In genomic region chr11:57977681-57978080, GRCm38 (mm10) we compare ENCODE assay signal across 26 mouse cellular contexts. TPM values are rescaled to one million over a fixed set of nuclear protein-coding genes. Genes with fewer than 3 reads are reported as not detected.
DNase-seq lines count a peak whose midpoint lies in the region; ATAC-seq lines count a peak whose summit lies in the region.
"Had no signal": no experiment of that assay in that cellular context is flagged by ENCODE, and none has a peak within 500 bp of the region (broad histone marks: within the 10 kb centered on the region; RNA-seq: fewer than 3 reads in every experiment).

No protein-coding gene starts in this region.

- no peak overlapping the region for H3K4me3 ChIP-seq in midbrain, embryonic 11.5 days (ENCODE audit: low read depth, low read length)
- no peak overlapping the region for H3K4me3 ChIP-seq in midbrain, embryonic 16.5 days (ENCODE audit: low read depth, low read length)
- H3K4me3 ChIP-seq: embryonic facial prominence, embryonic 10.5 days; embryonic facial prominence, embryonic 13.5 days; erythroblast, embryonic 14.5 days; forebrain, embryonic 12.5 days; forebrain, embryonic 15.5 days; heart, adult 2 months; heart, embryonic 10.5 days; heart, embryonic 13.5 days; hindbrain, embryonic 12.5 days; hindbrain, embryonic 15.5 days had no signal

- no peaks in the 10 kb centered on the region for H3K36me3 ChIP-seq in midbrain, embryonic 11.5 days (ENCODE audit: control insufficient read depth, insufficient read depth, low read length)
- H3K36me3 ChIP-seq in midbrain, embryonic 16.5 days (ENCODE audit: control insufficient read depth, insufficient read depth, low read length): no peaks in the 10 kb centered on the region
- H3K36me3 ChIP-seq: embryonic facial prominence, embryonic 10.5 days; embryonic facial prominence, embryonic 13.5 days; forebrain, embryonic 12.5 days; forebrain, embryonic 15.5 days; heart, embryonic 10.5 days; heart, embryonic 13.5 days; hindbrain, embryonic 12.5 days; hindbrain, embryonic 15.5 days had no signal

- H3K4me1 ChIP-seq in midbrain, embryonic 11.5 days (ENCODE audit: control insufficient read depth, insufficient read depth, low read length): no peaks in the 10 kb centered on the region
- H3K4me1 ChIP-seq in midbrain, embryonic 16.5 days (ENCODE audit: control insufficient read depth, insufficient read depth, low read length): no peaks in the 10 kb centered on the region
- H3K4me1 ChIP-seq: embryonic facial prominence, embryonic 13.5 days; forebrain, embryonic 12.5 days; forebrain, embryonic 15.5 days; hindbrain, embryonic 12.5 days; hindbrain, embryonic 15.5 days had no signal

- no peaks in the 10 kb centered on the region for H3K9me3 ChIP-seq in midbrain, embryonic 11.5 days (ENCODE audit: control insufficient read depth, low read length)
- H3K9me3 ChIP-seq in midbrain, embryonic 16.5 days (replicated peaks; ENCODE audit: control insufficient read depth, low read length, poor library complexity, severe bottlenecking): no peaks in the 10 kb centered on the region
- H3K9me3 ChIP-seq: embryonic facial prominence, embryonic 10.5 days; embryonic facial prominence, embryonic 13.5 days; forebrain, embryonic 12.5 days; forebrain, embryonic 15.5 days; heart, embryonic 10.5 days; heart, embryonic 13.5 days; hindbrain, embryonic 12.5 days; hindbrain, embryonic 15.5 days had no signal

- DNase-seq in midbrain, embryonic 11.5 days (ENCODE audit: low spot score, missing footprints): peak; percentile 75
- DNase-seq in gastrocnemius, postnatal 10 days: peak; percentile 44
- DNase-seq in skeletal muscle tissue, adult 2 months (ENCODE audit: low read depth, low spot score): peak; percentile 56
- no peak for DNase-seq in layer of hippocampus, adult 18-20 months (ENCODE audit: low spot score in 2 of 2)
- no peak for DNase-seq in Muller cell, postnatal 12 days (ENCODE audit: inconsistent ontology term)
- DNase-seq: adrenal gland, adult 8-10 months; adrenal gland, postnatal 25 days; cerebellum, adult 11-12 months; cerebellum, adult 8-10 months; cerebellum, postnatal 10 days; cerebellum, postnatal 36 days; embryo, embryonic 11 days; heart, adult 2 months; heart, postnatal 14 days had no signal

- 100% methylated on average over 1 of the region's 1 CpGs for WGBS in midbrain, embryonic 11.5 days
- WGBS in midbrain, embryonic 16.5 days: 100% methylated on average over 1 of the region's 1 CpGs

- no peaks in the 10 kb centered on the region for H3K27me3 ChIP-seq in midbrain, embryonic 11.5 days (ENCODE audit: control insufficient read depth, insufficient read depth, low read length)
- no peaks in the 10 kb centered on the region for H3K27me3 ChIP-seq in midbrain, embryonic 16.5 days (ENCODE audit: control insufficient read depth, insufficient read depth, low read depth, low read length)
- H3K27me3 ChIP-seq: embryonic facial prominence, embryonic 13.5 days; forebrain, embryonic 12.5 days; forebrain, embryonic 15.5 days; hindbrain, embryonic 12.5 days; hindbrain, embryonic 15.5 days had no signal

- H3K4me2 ChIP-seq in midbrain, embryonic 11.5 days: no peak overlapping the region
- no peak overlapping the region for H3K4me2 ChIP-seq in midbrain, embryonic 16.5 days (ENCODE audit: low read length)
- H3K4me2 ChIP-seq: embryonic facial prominence, embryonic 13.5 days; forebrain, embryonic 12.5 days; forebrain, embryonic 15.5 days; heart, embryonic 13.5 days; hindbrain, embryonic 12.5 days; hindbrain, embryonic 15.5 days had no signal

- no peak for ATAC-seq in midbrain, embryonic 11.5 days (ENCODE audit: low FRiP score)
- ATAC-seq in midbrain, embryonic 16.5 days: no peak
- ATAC-seq: activated CD4-positive, CD25-positive, alpha-beta regulatory T cell, adult 4 months; CD4-positive, CD25-positive, alpha-beta regulatory T cell, adult 4 months; forebrain, embryonic 15.5 days had no signal

- H3K27ac ChIP-seq in midbrain, embryonic 11.5 days (ENCODE audit: low read depth, low read length): no peak overlapping the region
- no peak overlapping the region for H3K27ac ChIP-seq in midbrain, embryonic 16.5 days (ENCODE audit: low read length)
- H3K27ac ChIP-seq: embryonic facial prominence, embryonic 10.5 days; embryonic facial prominence, embryonic 13.5 days; forebrain, embryonic 12.5 days; forebrain, embryonic 15.5 days; heart, adult 2 months; heart, embryonic 10.5 days; heart, embryonic 13.5 days; hindbrain, embryonic 12.5 days; hindbrain, embryonic 15.5 days had no signal

- H3K9ac ChIP-seq in midbrain, embryonic 11.5 days (ENCODE audit: low read length): no peak overlapping the region
- H3K9ac ChIP-seq in midbrain, embryonic 16.5 days (ENCODE audit: low read depth, low read length): no peak overlapping the region
- H3K9ac ChIP-seq: embryonic facial prominence, embryonic 13.5 days; forebrain, embryonic 12.5 days; forebrain, embryonic 15.5 days; heart, embryonic 13.5 days; hindbrain, embryonic 12.5 days; hindbrain, embryonic 15.5 days had no signal

RNA-seq across cellular contexts. Expression of gene Larp1, which starts 31.2 kb away (rescaled TPM):
- 13.9 and 14.0 TPM in 2 replicates for polyA plus RNA-seq in midbrain, embryonic 11.5 days (2014; fragmentation: Nextera tagmentation; extraction: Ambion mirVana)
- 17.7 and 18.4 TPM in 2 replicates for polyA plus RNA-seq in midbrain, embryonic 16.5 days (2015; fragmentation: Nextera tagmentation; extraction: Ambion mirVana)
- total RNA-seq in gastrocnemius, postnatal 10 days (2021): 10 to 100 TPM; 78.2 to 88.3 TPM
- 10 to 100 TPM; 89.7 to 90.3 TPM for total RNA-seq in layer of hippocampus, adult 18-20 months (2021)

Comparison
In these comparisons a context has a peak if more than half of its experiments do, and no peak if none do; other contexts are left out.
1. DNase-seq: peak in midbrain, embryonic 11.5 days (single experiment), gastrocnemius, postnatal 10 days (single experiment) and skeletal muscle tissue, adult 2 months (single experiment); none in layer of hippocampus, adult 18-20 months (0 of 2) and Muller cell, postnatal 12 days (single experiment).